Mouse (Mus musculus): ENCODE results near the gene Stard9. TPM values are rescaled to one million over a fixed set of nuclear protein-coding genes. Genes with fewer than 3 reads are reported as not detected.
"Not testable (repeated sequence)": the region's sequence is repeated elsewhere in the genome, so short reads cannot be mapped to it uniquely, and the experiment has no call there.

Stard9 gene
- polyA plus RNA-seq, 1 experiment from 2014 or later, result 4.2 TPM

GRCm38 (mm10) chr2:120659318-120659717 lies 30.4 kb downstream of the Stard9 start:
- Histone ChIP-seq H3K4me3 (ENCODE audit: low read depth, low read length) (no peak overlapping the region), H3K36me3 (ENCODE audit: control insufficient read depth, insufficient read depth, low read length) (no peaks in the 10 kb centered on the region), H3K27me3 (ENCODE audit: control insufficient read depth, insufficient read depth, low read length) (no peaks in the 10 kb centered on the region), H3K9me3 (ENCODE audit: control insufficient read depth, low read length) (no peaks in the 10 kb centered on the region), H3K27ac (ENCODE audit: low read depth, low read length) (no peak overlapping the region), H3K4me1 (ENCODE audit: control insufficient read depth, insufficient read depth, low read length) (no peaks in the 10 kb centered on the region), H3K9ac (ENCODE audit: low read length) (no peak overlapping the region), H3K4me2 (ENCODE audit: low read depth) (no peak overlapping the region)
- DNase-seq (ENCODE audit: low spot score) (no peak), ATAC-seq (ENCODE audit: insufficient read depth, low FRiP score, low TSS enrichment) (no peak)

- ATAC-seq (ENCODE audit: insufficient read depth, low FRiP score, low TSS enrichment) (no peak), DNase-seq (ENCODE audit: low spot score) (no peak)
- 87% methylated on average over 5 of the region's 5 CpGs for WGBS
- H3K9ac ChIP-seq (ENCODE audit: low read length), result no peak overlapping the region
- H3K4me2 ChIP-seq (ENCODE audit: low read depth), result no peak overlapping the region
- H3K27ac ChIP-seq (ENCODE audit: low read depth, low read length), result no peak overlapping the region
- H3K27me3 ChIP-seq (ENCODE audit: control insufficient read depth, insufficient read depth, low read length), result no peaks in the 10 kb centered on the region
- H3K4me1 ChIP-seq (ENCODE audit: control insufficient read depth, insufficient read depth, low read length), result no peaks in the 10 kb centered on the region
- H3K36me3 ChIP-seq (ENCODE audit: control insufficient read depth, insufficient read depth, low read length), result no peaks in the 10 kb centered on the region
- H3K4me3 ChIP-seq (ENCODE audit: low read depth, low read length), result no peak overlapping the region
- H3K9me3 ChIP-seq (ENCODE audit: control insufficient read depth, low read length), result no peaks in the 10 kb centered on the region
Observed at GRCm38 (mm10) chr2:120660486-120661078, 31.7 kb downstream of the Stard9 start.

- H3K9me3 ChIP-seq (ENCODE audit: control insufficient read depth, low read length), result no peaks in the 10 kb centered on the region
- H3K27ac ChIP-seq (ENCODE audit: low read depth, low read length), result no peak overlapping the region
- no peak for ATAC-seq (ENCODE audit: insufficient read depth, low FRiP score, low TSS enrichment)
- H3K9ac ChIP-seq (ENCODE audit: low read length), result no peak overlapping the region
- no peak overlapping the region for H3K4me2 ChIP-seq (ENCODE audit: low read depth)
- no peak overlapping the region for H3K4me3 ChIP-seq (ENCODE audit: low read depth, low read length)
- no peaks in the 10 kb centered on the region for H3K4me1 ChIP-seq (ENCODE audit: control insufficient read depth, insufficient read depth, low read length)
- no peak for DNase-seq (ENCODE audit: low spot score)
- no peaks in the 10 kb centered on the region for H3K27me3 ChIP-seq (ENCODE audit: control insufficient read depth, insufficient read depth, low read length)
- H3K36me3 ChIP-seq (ENCODE audit: control insufficient read depth, insufficient read depth, low read length), result no peaks in the 10 kb centered on the region
Observed at GRCm38 (mm10) chr2:120662766-120663165, 33.8 kb downstream of the Stard9 start.

- ATAC-seq (ENCODE audit: insufficient read depth, low FRiP score, low TSS enrichment), result no peak
- Histone ChIP-seq H3K36me3 (ENCODE audit: control insufficient read depth, insufficient read depth, low read length) (no peaks in the 10 kb centered on the region), H3K27me3 (ENCODE audit: control insufficient read depth, insufficient read depth, low read length) (no peaks in the 10 kb centered on the region), H3K27ac (ENCODE audit: low read depth, low read length) (no peak overlapping the region), H3K4me2 (ENCODE audit: low read depth) (no peak overlapping the region), H3K4me1 (ENCODE audit: control insufficient read depth, insufficient read depth, low read length) (no peaks in the 10 kb centered on the region), H3K9ac (ENCODE audit: low read length) (no peak overlapping the region), H3K9me3 (ENCODE audit: control insufficient read depth, low read length) (no peaks in the 10 kb centered on the region), H3K4me3 (ENCODE audit: low read depth, low read length) (no peak overlapping the region)
- no peak for DNase-seq (ENCODE audit: low spot score)
- WGBS, result 59% methylated on average over 3 of the region's 3 CpGs
Observed at GRCm38 (mm10) chr2:120663491-120664154, 34.7 kb downstream of the Stard9 start.

GRCm38 (mm10) chr2:120667446-120667845 lies 38.5 kb downstream of the Stard9 start:
- no peak for ATAC-seq (ENCODE audit: insufficient read depth, low FRiP score, low TSS enrichment)
- H3K9me3 ChIP-seq (ENCODE audit: control insufficient read depth, low read length), result no peaks in the 10 kb centered on the region
- H3K4me1 ChIP-seq (ENCODE audit: control insufficient read depth, insufficient read depth, low read length), result no peaks in the 10 kb centered on the region
- no peak for DNase-seq (ENCODE audit: low spot score)
- H3K4me2 ChIP-seq (ENCODE audit: low read depth), result no peak overlapping the region
- WGBS, result 89% methylated on average over 2 of the region's 2 CpGs
- no peak overlapping the region for H3K9ac ChIP-seq (ENCODE audit: low read length)
- H3K27ac ChIP-seq (ENCODE audit: low read depth, low read length), result no peak overlapping the region
- no peaks in the 10 kb centered on the region for H3K27me3 ChIP-seq (ENCODE audit: control insufficient read depth, insufficient read depth, low read length)
- H3K4me3 ChIP-seq (ENCODE audit: low read depth, low read length), result no peak overlapping the region
- no peaks in the 10 kb centered on the region for H3K36me3 ChIP-seq (ENCODE audit: control insufficient read depth, insufficient read depth, low read length)

GRCm38 (mm10) chr2:120670253-120670652 lies 41.3 kb downstream of the Stard9 start:
- no peaks in the 10 kb centered on the region for H3K27me3 ChIP-seq (ENCODE audit: control insufficient read depth, insufficient read depth, low read length)
- 87% methylated on average over 2 of the region's 2 CpGs for WGBS
- DNase-seq (ENCODE audit: low spot score) (no peak), ATAC-seq (ENCODE audit: insufficient read depth, low FRiP score, low TSS enrichment) (no peak)
- H3K4me1 ChIP-seq (ENCODE audit: control insufficient read depth, insufficient read depth, low read length), result no peaks in the 10 kb centered on the region
- no peak overlapping the region for H3K27ac ChIP-seq (ENCODE audit: low read depth, low read length)
- H3K9me3 ChIP-seq (ENCODE audit: control insufficient read depth, low read length), result no peaks in the 10 kb centered on the region
- no peak overlapping the region for H3K4me2 ChIP-seq (ENCODE audit: low read depth)
- H3K9ac ChIP-seq (ENCODE audit: low read length), result no peak overlapping the region
- no peaks in the 10 kb centered on the region for H3K36me3 ChIP-seq (ENCODE audit: control insufficient read depth, insufficient read depth, low read length)
- no peak overlapping the region for H3K4me3 ChIP-seq (ENCODE audit: low read depth, low read length)

- not testable (repeated sequence) for H3K27me3 ChIP-seq (ENCODE audit: control insufficient read depth, insufficient read depth, low read length); H3K9me3 ChIP-seq (ENCODE audit: control insufficient read depth, low read length); H3K4me2 ChIP-seq (ENCODE audit: low read depth); H3K36me3 ChIP-seq (ENCODE audit: control insufficient read depth, insufficient read depth, low read length); H3K27ac ChIP-seq (ENCODE audit: low read depth, low read length); H3K4me3 ChIP-seq (ENCODE audit: low read depth, low read length); ATAC-seq (ENCODE audit: insufficient read depth, low FRiP score, low TSS enrichment); H3K9ac ChIP-seq (ENCODE audit: low read length); H3K4me1 ChIP-seq (ENCODE audit: control insufficient read depth, insufficient read depth, low read length); DNase-seq (ENCODE audit: low spot score)
- 90% methylated on average over 7 of the region's 7 CpGs for WGBS
Observed at GRCm38 (mm10) chr2:120681151-120681550, 52.2 kb downstream of the Stard9 start.

- H3K9me3 ChIP-seq (ENCODE audit: control insufficient read depth, low read length), result no peaks in the 10 kb centered on the region
- no peak overlapping the region for H3K4me2 ChIP-seq (ENCODE audit: low read depth)
- no peak overlapping the region for H3K4me3 ChIP-seq (ENCODE audit: low read depth, low read length)
- ATAC-seq (ENCODE audit: insufficient read depth, low FRiP score, low TSS enrichment) (no peak), DNase-seq (ENCODE audit: low spot score) (no peak)
- no peak overlapping the region for H3K27ac ChIP-seq (ENCODE audit: low read depth, low read length)
- H3K36me3 ChIP-seq (ENCODE audit: control insufficient read depth, insufficient read depth, low read length), result no peaks in the 10 kb centered on the region
- WGBS, result 83% methylated on average over 5 of the region's 5 CpGs
- H3K4me1 ChIP-seq (ENCODE audit: control insufficient read depth, insufficient read depth, low read length), result no peaks in the 10 kb centered on the region
- H3K27me3 ChIP-seq (ENCODE audit: control insufficient read depth, insufficient read depth, low read length), result no peaks in the 10 kb centered on the region
- no peak overlapping the region for H3K9ac ChIP-seq (ENCODE audit: low read length)
Observed at GRCm38 (mm10) chr2:120697767-120698166, 68.8 kb downstream of the Stard9 start.

GRCm38 (mm10) chr2:120700379-120700885 lies 71.5 kb downstream of the Stard9 start:
- ATAC-seq (ENCODE audit: insufficient read depth, low FRiP score, low TSS enrichment) (no peak), DNase-seq (ENCODE audit: low spot score) (no peak)
- no peaks in the 10 kb centered on the region for H3K36me3 ChIP-seq (ENCODE audit: control insufficient read depth, insufficient read depth, low read length)
- no peaks in the 10 kb centered on the region for H3K4me1 ChIP-seq (ENCODE audit: control insufficient read depth, insufficient read depth, low read length)
- no peak overlapping the region for H3K4me2 ChIP-seq (ENCODE audit: low read depth)
- no peaks in the 10 kb centered on the region for H3K27me3 ChIP-seq (ENCODE audit: control insufficient read depth, insufficient read depth, low read length)
- H3K9me3 ChIP-seq (ENCODE audit: control insufficient read depth, low read length), result no peaks in the 10 kb centered on the region
- H3K9ac ChIP-seq (ENCODE audit: low read length), result no peak overlapping the region
- no peak overlapping the region for H3K4me3 ChIP-seq (ENCODE audit: low read depth, low read length)
- H3K27ac ChIP-seq (ENCODE audit: low read depth, low read length), result no peak overlapping the region
- 93% methylated on average over 3 of the region's 3 CpGs for WGBS
